Mouse (Mus musculus): ENCODE measurements around the gene Spr.

Gene Spr

DNA sequence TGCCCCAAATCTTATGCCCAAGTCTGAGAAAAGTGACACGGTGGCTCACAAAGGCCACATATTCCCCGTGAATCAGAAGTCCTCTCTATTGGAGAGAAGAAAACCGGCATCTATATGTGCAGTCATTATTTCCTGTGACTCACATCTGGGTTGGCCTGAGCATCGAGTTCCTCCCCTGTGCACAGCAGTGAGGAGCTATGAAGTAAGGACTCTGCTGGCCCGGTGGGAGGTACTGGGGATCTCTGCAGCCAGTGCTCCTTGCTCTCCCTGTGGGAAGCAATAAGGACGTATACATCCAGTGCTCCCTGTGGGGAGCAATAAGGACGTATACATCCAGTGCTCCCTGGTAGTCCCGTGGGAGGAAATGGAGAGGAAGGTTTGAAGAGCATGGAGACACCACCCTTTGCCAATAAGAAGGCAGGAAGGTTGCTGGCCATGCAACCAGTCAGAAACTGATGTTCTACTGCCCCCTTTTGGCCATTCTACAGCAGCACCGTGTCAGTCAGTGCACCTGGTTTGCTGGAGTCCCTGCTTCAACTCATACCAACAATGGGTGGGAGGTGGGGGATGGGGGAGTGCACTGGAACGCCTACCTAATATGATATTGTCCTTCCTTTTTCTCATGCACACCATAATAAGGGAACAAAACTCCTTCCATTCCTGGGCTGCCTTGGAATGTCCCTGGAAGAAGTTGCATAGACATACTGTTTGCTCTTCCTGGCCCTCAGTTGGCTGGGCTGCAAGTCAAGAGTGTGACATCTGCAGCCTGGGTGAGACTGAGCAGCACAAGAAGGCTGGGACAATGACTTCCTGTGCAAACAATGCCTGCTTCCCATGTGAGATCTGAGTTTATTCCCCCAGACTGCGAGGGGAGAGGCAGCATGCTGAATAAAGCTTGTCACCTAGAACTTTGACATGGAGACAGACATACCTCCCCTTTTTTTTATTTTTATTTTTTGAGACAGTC is 19.7 kb downstream of the Spr start:
- DNase-seq: peak; percentile 58

DNA sequence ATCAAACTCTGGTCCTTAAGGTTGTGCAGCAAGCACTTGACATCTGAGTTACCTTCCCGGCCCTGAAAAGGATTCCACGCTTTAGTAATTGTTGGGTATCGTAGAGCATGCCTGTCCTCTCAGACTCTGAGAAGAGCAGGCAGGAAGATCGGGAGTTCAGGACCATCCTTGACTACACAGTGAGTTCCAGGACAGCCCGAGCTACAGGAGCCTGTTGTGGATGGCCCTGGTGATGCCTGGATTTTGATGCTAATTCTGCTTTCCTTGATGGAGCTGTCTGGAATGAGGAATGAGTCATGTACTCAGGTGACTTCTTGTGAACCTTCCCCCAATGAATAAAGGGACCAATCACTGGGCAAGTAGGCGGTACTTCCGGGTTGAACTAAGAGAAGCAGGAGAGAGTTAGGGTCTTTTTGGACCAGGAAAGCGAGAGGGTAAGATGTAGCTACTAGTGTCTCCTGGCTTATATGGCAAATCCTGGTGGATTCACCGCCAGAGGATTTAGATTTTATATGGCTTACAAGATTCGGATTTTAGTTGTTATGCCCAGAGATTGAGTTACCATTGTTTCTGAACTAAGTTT is 32.4 kb downstream of the Spr start:
- DNase-seq: no peak

DNA sequence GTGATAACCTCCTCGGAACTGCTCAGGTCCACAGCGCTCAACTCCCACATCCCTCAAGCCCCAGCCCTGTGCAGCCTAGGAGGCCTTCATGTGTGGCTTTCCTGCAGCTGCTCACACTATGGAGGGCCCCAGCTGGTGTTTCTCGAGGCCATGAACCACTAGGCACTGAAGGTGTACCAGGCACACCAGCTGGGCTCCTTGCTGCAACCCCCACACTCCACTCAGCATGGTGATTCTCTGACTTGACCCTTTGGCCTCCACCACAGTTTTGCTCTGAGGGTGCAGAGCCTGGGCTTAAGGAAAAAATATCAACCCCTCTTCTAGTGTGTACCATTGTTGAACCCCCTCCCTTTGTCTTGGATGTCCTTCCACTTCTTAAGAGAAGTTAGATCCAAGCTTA is 34.2 kb downstream of the Spr start:
- DNase-seq: no peak

DNA sequence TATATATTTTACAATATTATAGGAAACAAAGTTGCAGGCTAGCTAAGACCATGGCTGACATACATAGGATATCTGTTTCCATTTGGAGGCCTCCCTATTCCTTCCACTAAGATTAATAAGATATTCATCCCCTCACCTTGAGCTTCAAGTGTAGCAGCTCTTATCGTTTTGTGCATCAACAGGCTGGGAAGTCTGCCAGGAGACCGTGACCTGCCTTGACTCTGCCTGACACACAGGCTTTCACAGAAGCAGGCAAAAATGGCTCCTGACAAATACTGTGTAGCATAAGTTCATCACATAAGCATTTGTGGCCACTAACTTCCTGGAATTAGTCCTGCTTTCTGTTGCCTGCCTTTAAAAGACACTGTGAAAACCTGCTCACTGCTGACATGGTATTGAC is 41.1 kb downstream of the Spr start:
- no peak for DNase-seq

DNA sequence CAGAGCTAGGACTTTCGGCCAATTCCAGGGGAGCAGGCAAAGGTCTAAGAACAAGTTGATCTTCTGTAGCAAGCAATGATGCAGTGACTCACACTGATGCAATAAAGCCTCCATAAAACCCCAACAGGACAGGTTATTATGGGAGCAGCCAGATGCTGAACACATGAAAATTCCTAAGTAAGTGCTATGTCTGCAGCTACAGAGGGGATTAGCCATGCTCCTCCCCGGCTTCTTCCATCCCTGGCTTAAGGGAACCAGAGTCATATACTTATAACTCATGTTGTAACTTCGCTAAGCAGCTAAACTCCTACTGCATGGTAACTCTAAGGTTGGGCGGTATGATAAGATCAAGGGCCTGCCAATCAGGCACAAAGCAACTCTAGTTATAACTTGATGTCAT is 50.1 kb downstream of the Spr start:
- no peak for DNase-seq

DNA sequence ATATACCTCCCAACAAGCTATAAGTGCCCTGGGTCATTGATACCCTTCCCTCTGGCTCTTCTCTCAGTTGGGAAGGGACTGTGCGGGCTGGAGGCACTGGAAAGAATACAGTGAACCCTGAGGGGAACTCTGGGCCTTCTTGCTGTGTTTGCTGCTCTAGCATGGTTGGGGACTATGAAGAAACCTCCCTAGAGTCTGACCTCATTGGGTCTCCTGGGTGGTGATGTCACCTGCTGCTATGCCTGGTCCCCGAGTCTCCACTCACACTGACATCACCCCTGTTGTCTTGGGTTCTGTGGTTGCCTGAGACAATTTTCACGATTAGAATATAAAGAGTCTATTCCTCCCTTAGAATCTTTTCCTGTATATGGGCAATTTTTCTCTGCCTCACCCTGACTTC is 50.9 kb downstream of the Spr start:
- no peak for DNase-seq
